Mouse (Mus musculus) limb, embryonic 13.5 days (tissue): Measurements from ENCODE around the gene Fbxo9. TPM values are rescaled to one million over a fixed set of nuclear protein-coding genes. Genes with fewer than 3 reads are reported as not detected.
"Not testable (repeated sequence)": the region's sequence is repeated elsewhere in the genome, so short reads cannot be mapped to it uniquely, and the experiment has no call there.

Experiments
- ATAC-seq: fragments of 200-750 bp; cut with Nextera tagmentation; 2 replicates; pipeline ENCODE4 v1.8.0; 2017; ENCODE audit warnings: low read depth, moderate number of reproducible peaks, moderate TSS enrichment; ENCODE audit not compliant: low FRiP score
- H3K27ac ChIP-seq: fragments of 300-500 bp; sonication (generic); 2 replicates; pipeline ENCODE4 v1.5.1; 2015; ENCODE audit warnings: inconsistent platforms, mild to moderate bottlenecking, moderate library complexity
- H3K27me3 ChIP-seq: fragments of 300-500 bp; sonication (generic); 2 replicates; pipeline ENCODE4 v1.6.1; 2015; ENCODE audit warnings: mild to moderate bottlenecking, inconsistent platforms
- H3K36me3 ChIP-seq: fragments of 300-500 bp; sonication (generic); 2 replicates; pipeline ENCODE4 v1.6.1; 2015; ENCODE audit warnings: inconsistent platforms, mild to moderate bottlenecking, moderate library complexity
- H3K4me1 ChIP-seq: fragments of 300-500 bp; sonication (generic); 2 replicates; pipeline ENCODE4 v1.6.1; 2015; ENCODE audit warnings: inconsistent platforms
- H3K4me2 ChIP-seq: fragments of 300-500 bp; sonication (generic); replicated peaks from 2 replicates; pipeline ENCODE4 v1.6.1; 2015; ENCODE audit warnings: inconsistent platforms, mild to moderate bottlenecking, moderate library complexity
- H3K4me3 ChIP-seq: fragments of 300-500 bp; sonication (generic); 2 replicates; pipeline ENCODE4 v1.5.1; 2015; ENCODE audit warnings: moderate library complexity, mild to moderate bottlenecking, inconsistent platforms
- H3K9ac ChIP-seq: fragments of 300-500 bp; sonication (generic); 2 replicates; pipeline ENCODE4 v1.6.1; 2015; ENCODE audit warnings: mild to moderate bottlenecking, inconsistent platforms
- H3K9me3 ChIP-seq: fragments of 300-500 bp; sonication (generic); 2 replicates; pipeline ENCODE4 v1.6.1; 2016; ENCODE audit warnings: inconsistent platforms
- WGBS: fragments of 180-500 bp; shearing (Covaris S2); methylation state at CpG from one replicate; pipeline ENCODE4 v1.1.7; 2015; 5-methylcytosine and 5-hydroxymethylcytosine counted together
- polyA plus RNA-seq: library from polyadenylated mRNA; unstranded; fragments of >200 nt; fragmentation: Nextera tagmentation; extraction: Ambion mirVana; gene quantifications from 2 replicates; pipeline ENCODE4 v1.2.1, GENCODE M21; 2015

The Fbxo9 gene
- polyA plus RNA-seq, 1 experiment from 2014 or later: 39.4 TPM

DNA sequence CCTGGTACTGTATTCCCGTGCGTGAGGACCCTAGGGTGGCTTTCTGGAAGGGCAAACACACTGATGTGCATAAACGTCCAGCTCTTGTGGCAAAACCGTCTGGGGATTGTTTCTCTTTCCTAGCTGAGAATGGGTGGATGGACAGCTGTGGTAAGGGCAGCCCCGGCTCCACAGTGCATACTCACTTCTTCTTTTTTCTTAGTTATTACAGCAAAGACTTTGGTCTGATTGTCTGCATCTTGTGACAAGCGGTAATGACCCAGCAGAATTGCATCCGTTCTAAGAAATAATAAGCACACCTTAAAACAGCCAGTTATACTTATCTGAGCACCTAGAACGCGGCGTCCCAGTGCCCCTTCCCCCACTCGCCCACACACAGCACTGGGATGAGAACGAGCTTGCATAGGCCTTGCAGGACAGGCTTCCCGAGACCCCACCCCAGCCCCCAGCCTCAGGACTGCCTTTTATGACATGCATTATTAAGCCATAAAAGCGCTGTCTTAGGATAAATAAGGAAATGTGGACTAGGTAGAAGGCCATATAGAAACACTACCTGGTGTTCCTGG is 23.1 kb downstream of the Fbxo9 start:
- Histone ChIP-seq H3K27ac (no peak overlapping the region), H3K4me3 (no peak overlapping the region), H3K4me1 (no peaks in the 10 kb centered on the region), H3K27me3 (no peaks in the 10 kb centered on the region), H3K9me3 (no peaks in the 10 kb centered on the region), H3K36me3 (peaks cover 86% of the 10 kb centered on the region), H3K9ac (no peak overlapping the region), H3K4me2 (no peak overlapping the region)
- no peak for ATAC-seq
- 72% methylated on average over 14 of the region's 14 CpGs for WGBS

GRCm38 (mm10) chr9:78084341-78084740 is 24.5 kb downstream of the Fbxo9 start:
- Histone ChIP-seq H3K4me3 (no peak overlapping the region), H3K4me1 (no peaks in the 10 kb centered on the region), H3K36me3 (peaks cover 82% of the 10 kb centered on the region), H3K9me3 (no peaks in the 10 kb centered on the region), H3K4me2 (no peak overlapping the region), H3K9ac (no peak overlapping the region), H3K27ac (no peak overlapping the region), H3K27me3 (no peaks in the 10 kb centered on the region)
- no peak for ATAC-seq
- WGBS: 92% methylated on average over 4 of the region's 4 CpGs

GRCm38 (mm10) chr9:78081835-78082234 is 27.0 kb downstream of the Fbxo9 start:
- Histone ChIP-seq H3K9me3 (no peaks in the 10 kb centered on the region), H3K27ac (no peak overlapping the region), H3K4me2 (no peak overlapping the region), H3K27me3 (no peaks in the 10 kb centered on the region), H3K4me1 (no peaks in the 10 kb centered on the region), H3K9ac (no peak overlapping the region), H3K4me3 (no peak overlapping the region), H3K36me3 (peaks cover 59% of the 10 kb centered on the region)
- WGBS: 88% methylated on average over 7 of the region's 7 CpGs
- ATAC-seq: no peak

GRCm38 (mm10) chr9:78078240-78078639 is 30.6 kb downstream of the Fbxo9 start:
- WGBS: 23% methylated on average over 2 of the region's 2 CpGs
- H3K4me2 ChIP-seq: no peak overlapping the region
- H3K4me1 ChIP-seq: no peaks in the 10 kb centered on the region
- no peaks in the 10 kb centered on the region for H3K27me3 ChIP-seq
- H3K4me3 ChIP-seq: no peak overlapping the region
- no peak overlapping the region for H3K9ac ChIP-seq
- ATAC-seq: no peak
- H3K9me3 ChIP-seq: no peaks in the 10 kb centered on the region
- H3K27ac ChIP-seq: no peak overlapping the region
- peaks cover 23% of the 10 kb centered on the region for H3K36me3 ChIP-seq

GRCm38 (mm10) chr9:78075256-78075655 is 33.6 kb downstream of the Fbxo9 start:
- Histone ChIP-seq H3K27ac (no peak overlapping the region), H3K9ac (no peak overlapping the region), H3K4me1 (peaks cover 7% of the 10 kb centered on the region; the same call in 1 of the 2 replicates), H3K4me2 (no peak overlapping the region), H3K36me3 (peaks cover 4% of the 10 kb centered on the region; the same call in 1 of the 2 replicates), H3K4me3 (no peak overlapping the region), H3K9me3 (no peaks in the 10 kb centered on the region), H3K27me3 (no peaks in the 10 kb centered on the region)
- no peak for ATAC-seq
- 90% methylated on average over 3 of the region's 3 CpGs for WGBS

DNA sequence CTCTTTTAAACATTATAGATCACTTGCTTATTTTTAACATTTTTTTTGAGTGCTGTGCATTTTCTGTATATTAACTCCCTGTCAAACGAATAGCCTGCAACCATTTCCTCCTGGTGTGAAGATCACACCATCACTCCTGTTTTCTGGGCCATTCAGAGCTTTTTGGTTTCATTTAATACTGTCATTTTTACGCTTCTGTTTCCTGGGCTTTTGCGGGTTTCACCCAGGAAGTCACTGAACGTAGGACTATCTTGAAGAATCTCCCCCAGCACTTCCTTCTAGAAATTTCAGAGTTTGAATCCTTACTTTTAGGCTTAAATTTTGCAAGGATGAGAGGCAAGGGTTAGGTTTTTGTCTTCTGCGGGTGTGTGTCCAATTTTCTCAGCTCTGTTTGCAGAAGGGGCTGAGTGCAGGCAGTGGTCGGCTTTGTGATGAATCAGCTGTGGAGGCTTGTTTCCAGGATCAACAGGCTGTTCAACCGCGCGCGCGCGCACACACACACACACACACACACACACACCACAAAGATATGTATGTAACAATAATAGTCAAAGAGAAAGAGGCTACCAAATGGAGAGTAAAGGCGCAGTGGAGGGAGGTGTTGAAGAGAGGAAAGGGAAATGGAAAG is 35.0 kb downstream of the Fbxo9 start:
- Histone ChIP-seq H3K36me3 (no peaks in the 10 kb centered on the region), H3K4me2 (no peak overlapping the region), H3K4me3 (no peak overlapping the region), H3K4me1 (peaks cover 7% of the 10 kb centered on the region; the same call in 1 of the 2 replicates), H3K9me3 (no peaks in the 10 kb centered on the region), H3K9ac (no peak overlapping the region), H3K27ac (no peak overlapping the region), H3K27me3 (no peaks in the 10 kb centered on the region)
- ATAC-seq: no peak
- WGBS: 92% methylated on average over 13 of the region's 13 CpGs

- not testable (repeated sequence) for ATAC-seq, H3K9me3 ChIP-seq, H3K4me2 ChIP-seq, H3K36me3 ChIP-seq, H3K4me1 ChIP-seq, H3K9ac ChIP-seq, H3K4me3 ChIP-seq, H3K27me3 ChIP-seq, H3K27ac ChIP-seq
- 90% methylated on average over 3 of the region's 3 CpGs for WGBS
Measured at GRCm38 (mm10) chr9:78073291-78073690, 35.6 kb downstream of the Fbxo9 start.

- H3K4me3 ChIP-seq: no peak overlapping the region
- WGBS: 84% methylated on average over 4 of the region's 4 CpGs
Measured at GRCm38 (mm10) chr9:78071626-78072025, 37.2 kb downstream of the Fbxo9 start.

GRCm38 (mm10) chr9:78070496-78070895 is 38.4 kb downstream of the Fbxo9 start:
- Histone ChIP-seq H3K9ac (no peak overlapping the region), H3K4me1 (peaks cover 7% of the 10 kb centered on the region; the same call in 1 of the 2 replicates), H3K9me3 (no peaks in the 10 kb centered on the region), H3K27ac (no peak overlapping the region), H3K27me3 (no peaks in the 10 kb centered on the region), H3K4me2 (no peak overlapping the region), H3K36me3 (no peaks in the 10 kb centered on the region), H3K4me3 (no peak overlapping the region)
- no peak for ATAC-seq
- 44% methylated on average over 5 of the region's 5 CpGs for WGBS

More at GRCm38 (mm10) chr9:78071626-78072025, 37.2 kb downstream of the Fbxo9 start:
- no peak for ATAC-seq
- Histone ChIP-seq H3K4me2 (no peak overlapping the region), H3K27me3 (no peaks in the 10 kb centered on the region), H3K36me3 (no peaks in the 10 kb centered on the region), H3K27ac (no peak overlapping the region), H3K9ac (no peak overlapping the region), H3K4me1 (peaks cover 7% of the 10 kb centered on the region; the same call in 1 of the 2 replicates), H3K9me3 (no peaks in the 10 kb centered on the region)

DNA sequence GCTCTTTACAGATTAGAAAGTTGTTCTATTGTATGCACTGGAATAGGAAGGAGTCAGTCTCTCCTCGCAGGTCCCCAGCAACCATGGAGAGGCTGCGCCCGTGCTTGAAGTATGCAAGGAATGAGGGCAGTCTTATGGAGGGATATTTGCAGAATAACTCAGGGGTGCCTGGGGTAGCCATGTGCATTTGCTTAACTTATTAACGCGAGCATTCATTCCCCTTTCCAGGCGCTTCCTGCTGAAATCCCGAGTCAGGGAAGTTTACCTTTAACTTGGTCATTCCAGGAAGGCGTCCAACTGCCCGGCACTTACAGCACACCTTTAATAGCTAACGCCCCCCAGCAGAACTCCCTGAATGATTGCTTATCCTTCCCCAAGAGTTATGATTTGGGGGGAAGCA is 44.7 kb downstream of the Fbxo9 start:
- Histone ChIP-seq H3K36me3 (no peaks in the 10 kb centered on the region), H3K9me3 (no peaks in the 10 kb centered on the region), H3K4me2 (peak overlapping the region; percentile 31), H3K9ac (no peak overlapping the region), H3K27ac (peak overlapping the region; percentile 44; the same call in 1 of the 2 replicates), H3K4me3 (no peak overlapping the region), H3K4me1 (peaks cover 15% of the 10 kb centered on the region), H3K27me3 (no peaks in the 10 kb centered on the region)
- peak; percentile 73 for ATAC-seq
- WGBS: 33% methylated on average over 10 of the region's 10 CpGs

DNA sequence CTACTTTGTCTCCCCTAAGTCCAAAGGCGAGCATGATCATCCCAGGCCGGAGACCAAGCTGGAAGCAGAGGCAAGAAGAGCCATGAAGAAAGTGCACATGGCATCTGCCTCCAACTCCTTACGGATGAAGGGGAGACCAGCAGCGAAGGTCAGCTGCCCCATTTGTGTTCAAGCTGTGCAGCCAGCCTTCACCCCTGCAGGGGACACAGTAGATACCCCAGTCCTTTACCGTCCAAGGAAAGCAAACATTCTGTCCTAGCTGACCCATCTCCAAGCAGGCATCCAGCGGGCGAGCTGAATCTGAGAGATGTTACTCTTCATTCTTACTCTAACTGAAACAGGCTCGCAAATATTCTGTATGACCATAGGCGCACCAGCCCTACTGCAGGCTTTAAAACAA is 46.5 kb downstream of the Fbxo9 start:
- Histone ChIP-seq H3K4me1 (peaks cover 21% of the 10 kb centered on the region), H3K4me3 (no peak overlapping the region), H3K36me3 (no peaks in the 10 kb centered on the region), H3K9ac (no peak overlapping the region), H3K4me2 (no peak overlapping the region), H3K27me3 (no peaks in the 10 kb centered on the region), H3K27ac (no peak overlapping the region), H3K9me3 (no peaks in the 10 kb centered on the region)
- WGBS: 84% methylated on average over 9 of the region's 9 CpGs
- no peak for ATAC-seq

DNA sequence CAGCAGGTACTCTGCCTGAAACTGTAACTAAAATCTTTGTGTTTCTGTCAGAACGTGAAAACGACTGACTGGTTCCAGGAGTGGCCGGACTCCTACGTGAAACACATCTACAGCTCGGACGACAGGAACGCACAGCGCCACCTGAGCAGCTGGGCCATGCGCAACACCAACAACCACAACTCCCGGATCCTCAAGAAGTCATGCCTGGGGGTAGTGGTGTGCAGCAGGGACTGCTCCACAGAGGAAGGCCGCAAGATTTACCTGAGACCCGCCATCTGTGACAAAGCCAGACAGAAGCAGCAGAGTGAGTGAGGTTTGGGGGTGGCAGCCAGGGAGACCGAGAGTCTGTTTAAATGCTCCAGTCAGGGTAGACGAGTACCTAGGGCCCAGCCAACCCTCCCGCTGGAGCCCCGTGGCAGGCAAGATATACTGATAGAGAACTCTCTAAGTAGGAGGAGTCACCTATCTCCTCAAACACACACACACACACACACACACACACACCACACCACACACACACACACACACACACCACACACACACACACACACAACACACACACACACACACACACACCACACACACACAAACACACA is 49.2 kb downstream of the Fbxo9 start:
- H3K4me2 ChIP-seq: no peak overlapping the region
- no peaks in the 10 kb centered on the region for H3K36me3 ChIP-seq
- H3K9me3 ChIP-seq: no peaks in the 10 kb centered on the region
- ATAC-seq: no peak
- 79% methylated on average over 16 of the region's 16 CpGs for WGBS
- H3K4me3 ChIP-seq: no peak overlapping the region
- H3K27me3 ChIP-seq: no peaks in the 10 kb centered on the region
- H3K27ac ChIP-seq: no peak overlapping the region
- no peak overlapping the region for H3K9ac ChIP-seq
- H3K4me1 ChIP-seq: peaks cover 19% of the 10 kb centered on the region
